Mouse (Mus musculus): ENCODE results near the gene Olfr1445.

- no peak for TF ChIP-seq FLI1 (IDR thresholded peaks at IDR 0.05; ENCODE audit: low read length)
- TF ChIP-seq GATA1 (IDR thresholded peaks at IDR 0.05; ENCODE audit: borderline replicate concordance, low read length) = no peak
Measured at GRCm38 (mm10) chr19:12930540-12930939, 46.9 kb downstream of the Olfr1445 start, which contains the start of gene Olfr1449.
